Mouse (Mus musculus): ENCODE data around the gene Gm20388.

GRCm38 (mm10) chr8:120623608-120624007 lies 713.0 kb downstream of the Gm20388 start:
- no peak for TF ChIP-seq GATA1 (IDR thresholded peaks at IDR 0.05; ENCODE audit: low read length)
- TF ChIP-seq TAL1 (IDR thresholded peaks at IDR 0.05; ENCODE audit: low read length): no peak

Measured in erythroblast, embryonic 14.5 days (primary cell).